Mouse (Mus musculus) bone marrow, adult 2 months (tissue): Measurements from ENCODE around the gene Zdhhc15.
"Not testable (repeated sequence)": the region's sequence is repeated elsewhere in the genome, so short reads cannot be mapped to it uniquely, and the experiment has no call there.

Experiments used
- CTCF ChIP-seq: fragments of 200-500 bp; IDR thresholded peaks from 2 replicates; pipeline ENCODE4 v1.5.1; 2011; ENCODE audit warnings: low read length, control low read depth; ENCODE audit not compliant: control insufficient read depth, insufficient read depth
- POLR2A ChIP-seq: fragments of 200-500 bp; IDR thresholded peaks from 2 replicates; pipeline ENCODE4 v1.6.1; 2011; ENCODE audit warnings: low read depth, mild to moderate bottlenecking, control low read depth, low read length, borderline replicate concordance; ENCODE audit not compliant: control insufficient read depth

GRCm38 (mm10) chrX:104602168-104602859 lies 68.5 kb downstream of the Zdhhc15 start:
- not testable (repeated sequence) for TF ChIP-seq CTCF, POLR2A
